Mouse (Mus musculus): ENCODE measurements around the gene AB124611. TPM values are rescaled to one million over a fixed set of nuclear protein-coding genes. Genes with fewer than 3 reads are reported as not detected.
"Not testable (repeated sequence)": the region's sequence is repeated elsewhere in the genome, so short reads cannot be mapped to it uniquely, and the experiment has no call there.

AB124611 gene
- polyA plus RNA-seq, 1 experiment = 11.3 TPM

DNA sequence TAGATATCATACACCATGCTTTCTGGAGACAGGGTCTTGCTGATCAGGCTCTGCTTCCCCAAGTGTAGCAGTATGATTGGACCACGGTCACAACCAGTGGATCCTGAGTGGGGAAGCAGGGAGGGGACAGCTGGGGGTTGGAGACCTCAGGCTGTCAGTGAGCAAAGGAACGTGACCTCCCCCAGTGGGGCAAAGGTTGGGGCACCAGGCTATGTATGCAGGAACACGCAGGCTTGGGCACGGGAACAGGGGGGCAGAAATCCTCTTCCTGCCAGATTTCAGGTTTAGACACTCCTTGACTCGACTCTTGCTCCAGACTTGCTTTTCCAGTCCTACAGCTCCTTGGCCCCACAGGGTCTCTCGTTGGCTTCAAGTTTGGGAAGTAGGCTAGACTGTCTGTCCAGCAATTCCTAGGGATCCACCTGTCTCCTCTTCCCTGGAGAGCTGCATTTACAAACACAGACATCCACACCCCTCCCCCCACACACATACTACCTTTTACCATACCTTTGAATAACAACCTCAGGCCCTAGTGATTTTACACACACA lies 8.0 kb upstream of the AB124611 start:
- no peak for TF ChIP-seq POLR2A (IDR thresholded peaks at IDR 0.05; ENCODE audit: borderline replicate concordance, extremely low read depth, low read depth, low read length)
- no peak for TF ChIP-seq CTCF (IDR thresholded peaks at IDR 0.05; ENCODE audit: insufficient read depth, low read length)
- 54% methylated on average over 6 of the region's 6 CpGs for WGBS
- Histone ChIP-seq H3K4me3 (replicated peaks; ENCODE audit: extremely low read depth, low read depth, low read length) (no peak overlapping the region), H3K4me1 (ENCODE audit: control insufficient read depth, insufficient read depth, low read length) (no peaks in the 10 kb centered on the region)
- DNase-seq = no peak

GRCm38 (mm10) chr9:21518690-21519089 lies 7.3 kb upstream of the AB124611 start:
- DNase-seq; H3K4me3 ChIP-seq (replicated peaks; ENCODE audit: extremely low read depth, low read depth, low read length); H3K4me1 ChIP-seq (ENCODE audit: control insufficient read depth, insufficient read depth, low read length): not testable (repeated sequence)
- 67% methylated on average over 6 of the region's 6 CpGs for WGBS

DNA sequence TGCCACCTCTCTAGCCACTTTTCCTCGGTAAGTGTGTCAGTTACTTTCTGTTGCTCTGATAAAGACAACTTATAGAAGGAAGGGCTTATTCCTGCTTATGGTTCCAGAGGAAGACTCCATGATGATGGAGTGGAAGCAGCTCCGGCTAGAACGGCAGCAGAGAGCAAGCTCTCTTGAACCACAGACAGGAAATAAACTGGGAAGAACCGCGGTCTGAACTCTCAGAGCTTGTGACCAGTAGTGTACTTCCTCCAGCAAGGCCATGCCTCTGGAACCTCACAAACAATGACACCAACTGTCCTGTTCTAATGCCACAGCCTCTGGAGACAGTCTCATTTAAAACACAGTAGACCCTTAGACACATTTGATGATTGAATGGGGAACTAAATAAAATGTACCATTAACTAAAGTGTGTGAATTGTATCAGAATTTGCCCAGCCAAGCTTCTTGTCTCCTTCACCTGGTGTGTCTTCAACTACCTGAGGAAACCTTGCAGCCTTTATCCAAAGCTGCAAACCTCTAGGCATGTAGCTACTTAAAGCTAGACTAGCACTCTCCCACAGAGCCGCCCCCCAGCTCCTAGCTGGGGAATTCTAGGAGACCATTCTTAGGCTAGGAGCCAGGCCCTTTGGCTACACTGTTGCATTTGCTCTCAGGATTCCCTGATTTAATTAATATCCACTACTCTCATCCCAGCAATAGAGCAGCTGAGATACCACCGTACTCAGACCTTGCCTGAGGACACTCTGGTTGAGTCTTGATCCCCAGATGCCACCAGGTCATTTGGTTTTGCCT lies 637 bp upstream of the AB124611 start:
- no peaks in the 10 kb centered on the region for H3K4me1 ChIP-seq (ENCODE audit: control insufficient read depth, insufficient read depth, low read length)
- no peak for DNase-seq
- TF ChIP-seq POLR2A (IDR thresholded peaks at IDR 0.05; ENCODE audit: borderline replicate concordance, extremely low read depth, low read depth, low read length) = no peak
- no peak for TF ChIP-seq CTCF (IDR thresholded peaks at IDR 0.05; ENCODE audit: insufficient read depth, low read length)
- no peak overlapping the region for H3K4me3 ChIP-seq (replicated peaks; ENCODE audit: extremely low read depth, low read depth, low read length)
- 46% methylated on average over 7 of the region's 7 CpGs for WGBS

- 53% methylated on average over 3 of the region's 3 CpGs for WGBS
- H3K4me3 ChIP-seq (replicated peaks; ENCODE audit: extremely low read depth, low read depth, low read length) = no peak overlapping the region
- TF ChIP-seq CTCF (IDR thresholded peaks at IDR 0.05; ENCODE audit: insufficient read depth, low read length) = no peak
- no peak for TF ChIP-seq POLR2A (IDR thresholded peaks at IDR 0.05; ENCODE audit: borderline replicate concordance, extremely low read depth, low read depth, low read length)
- H3K4me1 ChIP-seq (ENCODE audit: control insufficient read depth, insufficient read depth, low read length) = no peaks in the 10 kb centered on the region
- DNase-seq = no peak
Measured at GRCm38 (mm10) chr9:21526634-21526944, 613 bp downstream of the AB124611 start.

- DNase-seq = no peak
- no peaks in the 10 kb centered on the region for H3K4me1 ChIP-seq (ENCODE audit: control insufficient read depth, insufficient read depth, low read length)
- WGBS = 100% methylated on average over 2 of the region's 2 CpGs
- no peak overlapping the region for H3K4me3 ChIP-seq (replicated peaks; ENCODE audit: extremely low read depth, low read depth, low read length)
- TF ChIP-seq POLR2A (IDR thresholded peaks at IDR 0.05; ENCODE audit: borderline replicate concordance, extremely low read depth, low read depth, low read length) (no peak), CTCF (IDR thresholded peaks at IDR 0.05; ENCODE audit: insufficient read depth, low read length) (no peak)
Measured at GRCm38 (mm10) chr9:21527100-21527801, 1.3 kb downstream of the AB124611 start.

DNA sequence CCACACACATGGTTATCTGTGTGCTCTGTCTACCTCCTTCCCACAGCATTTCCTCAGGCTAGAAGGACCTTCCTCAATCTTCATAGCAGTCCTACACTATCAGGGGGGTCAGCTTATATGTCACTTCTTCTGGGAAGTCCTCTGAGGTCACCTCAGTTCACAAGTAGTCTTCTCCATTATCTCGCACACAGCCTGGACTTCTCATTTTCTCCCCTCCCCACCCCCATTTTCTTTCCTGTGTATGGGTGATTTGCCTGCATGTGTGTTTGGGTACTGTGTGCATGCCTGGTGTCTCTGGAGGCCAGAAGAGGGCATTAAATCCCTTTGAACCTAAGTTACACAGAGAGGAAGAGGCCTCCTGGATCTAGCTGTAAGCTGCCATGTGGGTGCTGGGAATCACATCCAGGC lies 1.9 kb downstream of the AB124611 start:
- DNase-seq = no peak
- 64% methylated on average over 1 of the region's 1 CpGs for WGBS
- no peaks in the 10 kb centered on the region for H3K4me1 ChIP-seq (ENCODE audit: control insufficient read depth, insufficient read depth, low read length)
- TF ChIP-seq CTCF (IDR thresholded peaks at IDR 0.05; ENCODE audit: insufficient read depth, low read length) = no peak
- no peak for TF ChIP-seq POLR2A (IDR thresholded peaks at IDR 0.05; ENCODE audit: borderline replicate concordance, extremely low read depth, low read depth, low read length)
- H3K4me3 ChIP-seq (replicated peaks; ENCODE audit: extremely low read depth, low read depth, low read length) = no peak overlapping the region

GRCm38 (mm10) chr9:21536501-21536900 lies 10.5 kb downstream of the AB124611 start:
- 91% methylated on average over 14 of the region's 14 CpGs for WGBS
- DNase-seq = no peak
- no peak overlapping the region for H3K4me3 ChIP-seq (replicated peaks; ENCODE audit: extremely low read depth, low read depth, low read length)
- no peaks in the 10 kb centered on the region for H3K4me1 ChIP-seq (ENCODE audit: control insufficient read depth, insufficient read depth, low read length)
- TF ChIP-seq CTCF (IDR thresholded peaks at IDR 0.05; ENCODE audit: insufficient read depth, low read length) = no peak

GRCm38 (mm10) chr9:21537009-21537408 lies 11.0 kb downstream of the AB124611 start:
- Histone ChIP-seq H3K4me3 (replicated peaks; ENCODE audit: extremely low read depth, low read depth, low read length) (no peak overlapping the region), H3K4me1 (ENCODE audit: control insufficient read depth, insufficient read depth, low read length) (no peaks in the 10 kb centered on the region)
- DNase-seq = no peak
- TF ChIP-seq POLR2A (IDR thresholded peaks at IDR 0.05; ENCODE audit: borderline replicate concordance, extremely low read depth, low read depth, low read length) = no peak
- no peak for TF ChIP-seq CTCF (IDR thresholded peaks at IDR 0.05; ENCODE audit: insufficient read depth, low read length)
- WGBS = 75% methylated on average over 4 of the region's 4 CpGs

GRCm38 (mm10) chr9:21539981-21540753 lies 14.2 kb downstream of the AB124611 start:
- 55% methylated on average over 7 of the region's 7 CpGs for whole genome bisulfite sequencing
- no peak for DNase-seq
- TF ChIP-seq POLR2A (IDR thresholded peaks at IDR 0.05; ENCODE audit: borderline replicate concordance, extremely low read depth, low read depth, low read length) (no peak), CTCF (IDR thresholded peaks at IDR 0.05; ENCODE audit: insufficient read depth, low read length) (no peak)

GRCm38 (mm10) chr9:21542001-21542400 lies 16.0 kb downstream of the AB124611 start:
- WGBS = 93% methylated on average over 2 of the region's 2 CpGs
- DNase-seq; H3K4me1 ChIP-seq (ENCODE audit: control insufficient read depth, insufficient read depth, low read length); H3K4me3 ChIP-seq (replicated peaks; ENCODE audit: extremely low read depth, low read depth, low read length): not testable (repeated sequence)

More at GRCm38 (mm10) chr9:21539981-21540753, 14.2 kb downstream of the AB124611 start:
- Histone ChIP-seq H3K4me3 (replicated peaks; ENCODE audit: extremely low read depth, low read depth, low read length) (no peak overlapping the region), H3K4me1 (ENCODE audit: control insufficient read depth, insufficient read depth, low read length) (no peaks in the 10 kb centered on the region)

Measured in lung, adult 2 months (tissue).